Mouse (Mus musculus): ENCODE results near the gene Rpl10-ps3. TPM values are rescaled to one million over a fixed set of nuclear protein-coding genes. Genes with fewer than 3 reads are reported as not detected.

Rpl10-ps3 gene
- polyA plus RNA-seq (2012; rRNA removed) = 47.5 and 64.9 TPM in 2 replicates

DNA sequence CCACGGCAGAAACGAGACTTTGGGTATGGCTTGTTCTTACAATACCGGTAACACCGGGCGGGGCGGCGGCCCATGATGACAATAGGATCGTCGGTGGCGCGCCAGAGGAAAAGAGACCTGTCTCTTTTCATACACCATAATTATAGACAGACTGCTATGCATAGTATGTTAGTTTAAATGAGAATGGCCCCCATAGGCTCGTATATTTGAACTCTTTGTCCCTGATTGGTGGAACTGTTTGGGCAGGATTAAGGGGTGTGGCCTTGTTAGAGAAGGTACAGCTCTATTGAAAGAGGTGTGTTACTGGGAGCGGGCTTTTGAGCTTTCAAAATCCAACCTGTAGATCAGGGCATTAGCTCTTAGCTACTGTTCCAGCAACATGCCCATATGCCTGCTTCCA lies at the start of gene Rpl10-ps3:
TSS of gene Rpl10-ps3 (minus strand) at position 101 of the 400 bp plus-strand sequence.

Other genes starting within 250 kb of the Rpl10-ps3 start
- 0.21 and 0.91 TPM in 2 replicates for gene Plet1, start 149.6 kb upstream of the Rpl10-ps3 start, polyA plus RNA-seq (2012; rRNA removed)
- 82.2 and 86.4 TPM in 2 replicates for gene Pts, start 183.8 kb upstream of the Rpl10-ps3 start, polyA plus RNA-seq (2012; rRNA removed)
- gene Il18, start 209.9 kb upstream of the Rpl10-ps3 start, polyA plus RNA-seq (2012; rRNA removed) = 14.3 and 17.1 TPM in 2 replicates
- 0.35 and 0.48 TPM in 2 replicates for gene Bco2, start 210.2 kb upstream of the Rpl10-ps3 start, polyA plus RNA-seq (2012; rRNA removed)
- gene Tex12, start 216.4 kb upstream of the Rpl10-ps3 start, polyA plus RNA-seq (2012; rRNA removed) = not detected in 2 replicates